Mouse (Mus musculus) megakaryocyte, embryonic 14.5 days (primary cell): Measurements from ENCODE around the gene Depdc5. TPM values are rescaled to one million over a fixed set of nuclear protein-coding genes. Genes with fewer than 3 reads are reported as not detected.
"Not testable (repeated sequence)": the region's sequence is repeated elsewhere in the genome, so short reads cannot be mapped to it uniquely, and the experiment has no call there.

ENCODE experiments used
- H3K27me3 ChIP-seq: replicated peaks from 2 replicates; pipeline ENCODE3; 2012; ENCODE audit warnings: inconsistent platforms
- H3K36me3 ChIP-seq: replicated peaks from 2 replicates; pipeline ENCODE3; 2012; ENCODE audit warnings: low read length, inconsistent platforms, mixed read lengths
- H3K4me1 ChIP-seq: 2 replicates; pipeline ENCODE4 v1.6.1; 2012; ENCODE audit warnings: inconsistent platforms
- H3K4me3 ChIP-seq: replicated peaks from 2 replicates; pipeline ENCODE3; 2012; ENCODE audit warnings: moderate library complexity, mild to moderate bottlenecking, inconsistent platforms
- H3K9me3 ChIP-seq: 2 replicates; pipeline ENCODE4 v1.6.1; 2012; ENCODE audit warnings: inconsistent platforms
- FLI1 ChIP-seq: IDR thresholded peaks from 2 replicates; pipeline ENCODE4 v1.6.1; 2012; ENCODE audit warnings: low read length, inconsistent platforms, mixed read lengths
- GATA1 ChIP-seq: IDR thresholded peaks from 3 replicates; pipeline ENCODE4 v1.6.1; 2012; ENCODE audit warnings: mixed read lengths, low read length, inconsistent platforms, borderline replicate concordance
- polyA plus RNA-seq: library from polyadenylated mRNA; stranded (reverse); fragments of >175 nt; gene quantifications from 2 replicates; pipeline ENCODE4 v1.2.3, GENCODE M21; 2012; ENCODE audit warnings: low replicate concordance; ENCODE audit not compliant: insufficient read depth

Gene Depdc5
- polyA plus RNA-seq, 1 experiment, result 0.94 TPM

DNA sequence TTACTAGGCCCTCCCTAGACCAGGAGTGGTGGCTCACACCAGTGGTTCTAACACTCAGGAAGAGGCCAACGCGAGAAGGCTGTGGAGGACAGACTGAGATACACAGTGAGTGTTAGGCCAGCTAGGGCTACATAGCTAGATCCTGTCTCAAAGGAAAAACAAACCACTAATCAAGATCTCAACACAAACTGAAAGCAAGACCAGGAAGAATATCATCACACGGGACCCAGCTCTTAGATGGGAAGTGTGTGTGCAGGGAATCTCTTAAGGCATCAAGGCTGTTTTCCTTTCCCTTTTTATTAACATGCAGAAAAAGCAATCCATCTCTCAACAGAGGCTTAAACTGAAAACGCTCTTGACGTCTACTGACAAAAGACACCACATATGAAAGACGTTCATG lies 11.5 kb upstream of the Depdc5 start:
- Histone ChIP-seq H3K36me3 (peaks cover 34% of the 10 kb centered on the region), H3K9me3 (no peaks in the 10 kb centered on the region), H3K4me3 (peak overlapping the region; percentile 90), H3K4me1 (peaks cover 49% of the 10 kb centered on the region), H3K27me3 (no peaks in the 10 kb centered on the region)
- TF ChIP-seq GATA1 (no peak), FLI1 (no peak)

DNA sequence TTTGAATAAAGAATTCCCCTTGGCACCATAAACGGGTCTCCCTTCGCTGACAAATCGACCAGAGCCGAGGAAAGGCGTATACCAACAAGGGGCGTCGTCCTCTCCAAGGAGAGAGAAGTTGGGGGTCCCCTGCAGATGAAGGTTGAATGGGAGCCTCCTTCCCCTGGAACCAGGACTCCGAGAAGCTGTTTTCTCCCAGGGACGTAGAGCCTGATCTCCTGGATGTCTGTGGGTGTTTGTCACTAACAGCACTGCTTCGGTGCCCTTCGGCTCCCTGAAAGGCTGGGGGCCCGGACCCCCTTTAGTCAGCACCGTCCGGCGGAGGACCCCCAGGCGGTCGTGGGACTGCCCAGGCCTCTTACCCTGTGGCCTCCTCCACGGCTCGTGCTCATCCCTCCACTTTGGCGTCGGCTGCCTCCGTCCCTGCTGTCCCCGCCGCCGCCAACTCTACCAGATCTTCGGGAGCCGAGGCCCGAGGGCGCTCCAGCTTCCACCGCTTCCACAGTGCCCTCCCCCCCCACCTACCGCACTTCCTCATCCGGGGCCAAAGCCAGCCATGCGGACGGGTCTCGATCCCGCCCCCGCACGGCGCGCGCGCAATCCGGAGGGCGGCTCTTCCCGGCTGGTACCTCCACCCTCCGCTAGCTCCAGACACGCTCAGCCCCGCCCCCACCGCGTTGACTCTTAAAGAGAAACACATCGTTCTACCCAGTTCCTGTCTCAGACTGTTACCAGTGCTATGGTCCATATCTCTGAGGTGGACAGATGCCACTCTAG lies 9.6 kb upstream of the Depdc5 start, which contains the start of gene Prr14l:
TSS of gene Prr14l (minus strand) at position 526 of the 777 bp plus-strand sequence.
- Histone ChIP-seq H3K4me1 (peaks cover 49% of the 10 kb centered on the region), H3K9me3 (no peaks in the 10 kb centered on the region), H3K36me3 (peaks cover 20% of the 10 kb centered on the region), H3K27me3 (no peaks in the 10 kb centered on the region), H3K4me3 (peak within 1 kb of the TSS; percentile 93)
- no peak for TF ChIP-seq FLI1
- TF ChIP-seq GATA1, result no peak

GRCm38 (mm10) chr5:32854818-32855217 lies 8.7 kb upstream of the Depdc5 start:
- H3K4me3 ChIP-seq, result peak overlapping the region; percentile 93
- H3K9me3 ChIP-seq, result no peaks in the 10 kb centered on the region
- H3K36me3 ChIP-seq, result peaks cover 17% of the 10 kb centered on the region
- no peaks in the 10 kb centered on the region for H3K27me3 ChIP-seq
- TF ChIP-seq GATA1 (no peak), FLI1 (no peak)
- H3K4me1 ChIP-seq, result peaks cover 44% of the 10 kb centered on the region

- H3K4me3 ChIP-seq, H3K9me3 ChIP-seq, H3K27me3 ChIP-seq: not testable (repeated sequence)
- peaks cover 15% of the 10 kb centered on the region for H3K36me3 ChIP-seq
- H3K4me1 ChIP-seq, result peaks cover 43% of the 10 kb centered on the region
These were observed 8.2 kb upstream of the Depdc5 start for GRCm38 (mm10) chr5:32855274-32855673.

DNA sequence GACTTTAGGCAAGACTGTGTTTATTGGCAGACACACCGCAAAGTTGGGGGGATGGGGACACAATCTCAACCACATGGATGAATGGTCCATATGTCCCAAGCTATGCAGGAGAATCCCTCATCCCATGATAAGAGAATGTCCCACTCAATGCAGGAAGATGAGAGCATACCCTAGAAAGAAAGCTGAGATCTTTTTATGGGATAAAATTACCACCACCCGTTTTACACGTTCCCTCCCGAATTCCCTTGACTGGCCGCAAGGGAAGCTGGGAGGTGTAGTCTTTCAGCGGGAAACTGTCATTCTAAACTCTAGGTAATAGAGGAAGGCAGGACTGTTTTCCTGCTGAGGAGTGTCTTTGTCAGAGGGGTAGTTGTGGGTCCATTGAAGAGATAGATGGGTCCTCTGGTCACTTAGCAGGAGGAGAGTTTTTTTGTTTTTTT lies 5.7 kb upstream of the Depdc5 start:
- Histone ChIP-seq H3K27me3 (no peaks in the 10 kb centered on the region), H3K4me3 (peak overlapping the region; percentile 92), H3K4me1 (peaks cover 25% of the 10 kb centered on the region), H3K36me3 (no peaks in the 10 kb centered on the region), H3K9me3 (no peaks in the 10 kb centered on the region)
- TF ChIP-seq GATA1 (no peak), FLI1 (no peak)

GRCm38 (mm10) chr5:32861082-32861481 lies 2.4 kb upstream of the Depdc5 start:
- Histone ChIP-seq H3K4me1 (peaks cover 29% of the 10 kb centered on the region), H3K27me3 (no peaks in the 10 kb centered on the region), H3K36me3 (peaks cover 9% of the 10 kb centered on the region), H3K4me3 (no peak overlapping the region), H3K9me3 (no peaks in the 10 kb centered on the region)
- TF ChIP-seq GATA1 (no peak), FLI1 (no peak)

GRCm38 (mm10) chr5:32862469-32863132 lies 900 bp upstream of the Depdc5 start:
- no peaks in the 10 kb centered on the region for H3K9me3 ChIP-seq

DNA sequence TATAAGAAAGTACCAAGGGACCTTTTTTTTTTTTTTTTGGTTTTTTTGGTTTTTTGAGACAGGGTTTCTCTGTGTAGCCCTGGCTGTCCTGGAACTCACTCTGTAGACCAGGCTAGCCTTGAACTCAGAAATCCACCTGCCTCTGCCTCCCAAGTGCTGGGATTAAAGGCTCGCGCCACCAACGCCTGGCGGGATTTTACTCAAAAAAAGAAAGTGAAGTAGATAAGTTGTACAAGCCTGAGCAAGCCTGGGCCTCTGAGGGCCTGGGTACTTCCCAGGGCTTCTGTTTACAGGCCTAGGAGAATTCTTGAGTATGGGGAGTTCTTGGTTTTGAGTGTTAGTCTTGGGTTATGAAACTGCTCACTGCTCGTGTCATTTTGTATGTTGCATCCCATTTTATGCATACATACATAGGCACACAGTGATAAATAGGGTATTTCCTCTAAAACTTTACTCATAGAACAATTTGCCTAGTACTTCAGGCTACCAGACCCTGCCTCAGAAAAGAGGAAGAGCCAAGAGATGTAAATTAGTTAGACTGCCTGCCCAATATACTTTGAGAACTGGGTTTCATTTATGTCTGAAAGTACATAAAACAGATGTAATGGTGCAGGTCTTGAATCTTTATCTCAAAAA lies 6.0 kb downstream of the Depdc5 start:
- Histone ChIP-seq H3K4me1 (peaks cover 12% of the 10 kb centered on the region), H3K27me3 (no peaks in the 10 kb centered on the region), H3K9me3 (no peaks in the 10 kb centered on the region), H3K4me3 (no peak overlapping the region), H3K36me3 (peaks cover 77% of the 10 kb centered on the region)
- no peak for TF ChIP-seq FLI1
- no peak for TF ChIP-seq GATA1

More at GRCm38 (mm10) chr5:32862469-32863132, 900 bp upstream of the Depdc5 start:
- no peaks in the 10 kb centered on the region for H3K27me3 ChIP-seq
- no peak for TF ChIP-seq GATA1
- TF ChIP-seq FLI1, result no peak
- H3K4me1 ChIP-seq, result peaks cover 21% of the 10 kb centered on the region
- H3K36me3 ChIP-seq, result peaks cover 22% of the 10 kb centered on the region
- peak overlapping the region; percentile 96 for H3K4me3 ChIP-seq

DNA sequence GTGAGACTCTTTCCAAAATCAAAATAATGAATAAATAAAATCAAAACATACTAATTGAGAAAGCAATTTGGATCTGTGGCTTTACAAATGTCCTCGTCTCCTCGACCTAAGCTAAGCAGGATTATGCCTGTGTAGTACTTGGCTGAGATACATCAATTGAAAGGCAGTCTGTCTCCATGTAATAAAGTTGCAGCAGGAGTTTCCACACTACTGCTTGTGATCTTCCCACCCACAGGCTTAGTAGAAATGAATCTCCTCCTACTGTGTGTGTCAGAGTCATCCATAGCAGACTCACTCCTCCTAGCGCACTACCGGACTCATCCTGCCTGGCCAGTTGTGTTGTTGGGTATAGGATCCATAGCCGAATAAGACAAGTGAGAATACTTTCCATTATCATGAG lies 8.8 kb downstream of the Depdc5 start:
- no peaks in the 10 kb centered on the region for H3K9me3 ChIP-seq
- TF ChIP-seq GATA1 (no peak), FLI1 (no peak)
- no peak overlapping the region for H3K4me3 ChIP-seq
- no peaks in the 10 kb centered on the region for H3K27me3 ChIP-seq
- peaks cover 6% of the 10 kb centered on the region for H3K4me1 ChIP-seq
- H3K36me3 ChIP-seq, result peaks cover 76% of the 10 kb centered on the region

GRCm38 (mm10) chr5:32886739-32887138 lies 23.2 kb downstream of the Depdc5 start:
- peaks cover 5% of the 10 kb centered on the region; the same call in 1 of the 2 replicates for H3K9me3 ChIP-seq
- H3K4me3 ChIP-seq, result no peak overlapping the region
- H3K4me1 ChIP-seq, result no peaks in the 10 kb centered on the region
- peaks cover 84% of the 10 kb centered on the region for H3K36me3 ChIP-seq
- H3K27me3 ChIP-seq, result no peaks in the 10 kb centered on the region
- TF ChIP-seq FLI1, result no peak
- TF ChIP-seq GATA1, result no peak
